Mouse (Mus musculus) liver, adult 2 months (tissue): ENCODE results near the gene Ntsr1.

Experiments
- CTCF ChIP-seq: fragments of 200-500 bp; IDR thresholded peaks from 2 replicates; pipeline ENCODE4 v1.5.1; 2011; ENCODE audit warnings: low read depth, low read length, control low read depth
- POLR2A ChIP-seq: fragments of 200-500 bp; IDR thresholded peaks from 2 replicates; pipeline ENCODE4 v1.6.1; 2011; ENCODE audit warnings: low read length, control low read depth; ENCODE audit not compliant: insufficient read depth; ENCODE audit errors: extremely low read depth

- TF ChIP-seq POLR2A (no peak), CTCF (peak; percentile 67)
These were observed 66.6 kb downstream of the Ntsr1 start for GRCm38 (mm10) chr2:180566240-180566913.
